ENCODE assay signal across 16 mouse cellular contexts in the genomic region with DNA sequence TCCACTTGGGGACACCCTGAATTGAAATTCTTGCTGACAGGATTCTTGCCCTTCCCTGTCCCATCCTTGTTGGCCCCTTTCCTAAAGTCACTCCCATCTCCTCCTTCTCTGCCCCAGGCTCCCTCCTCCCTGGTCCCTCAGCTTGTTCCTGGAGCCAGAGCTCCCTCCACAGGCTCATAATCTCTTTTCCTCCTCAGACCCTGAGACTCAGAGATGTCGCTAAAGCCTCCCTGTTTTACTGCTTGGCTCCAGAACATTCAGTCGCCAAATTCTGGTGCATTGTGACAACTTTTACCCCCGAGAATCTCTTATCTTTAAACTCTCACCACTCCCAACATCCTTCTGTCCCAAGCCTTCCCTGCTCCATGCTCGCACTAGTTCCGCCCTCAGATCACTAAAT. TPM values are rescaled to one million over a fixed set of nuclear protein-coding genes. Genes with fewer than 3 reads are reported as not detected.
"Had no signal": no experiment of that assay in that cellular context is flagged by ENCODE, and none has a peak within 500 bp of the region (broad histone marks: within the 10 kb centered on the region; RNA-seq: fewer than 3 reads in every experiment).

No protein-coding gene starts in this region.

- H3K27me3 ChIP-seq: kidney, embryonic 15.5 days; limb, embryonic 15.5 days; midbrain, embryonic 12.5 days; neural tube, embryonic 13.5 days had no signal

- ATAC-seq: liver, embryonic 12.5 days; midbrain, embryonic 16.5 days had no signal

- H3K27ac ChIP-seq: kidney, embryonic 15.5 days; limb, embryonic 15.5 days; liver, embryonic 12.5 days; midbrain, embryonic 12.5 days; neural tube, embryonic 13.5 days had no signal

- H3K4me1 ChIP-seq: kidney, embryonic 15.5 days; limb, embryonic 15.5 days; liver, embryonic 12.5 days; midbrain, embryonic 12.5 days; neural tube, embryonic 13.5 days had no signal

- H3K4me2 ChIP-seq: kidney, embryonic 15.5 days; limb, embryonic 15.5 days; liver, embryonic 12.5 days; lung, embryonic 14.5 days; midbrain, embryonic 12.5 days; neural tube, embryonic 13.5 days had no signal

- H3K9ac ChIP-seq: kidney, embryonic 15.5 days; limb, embryonic 15.5 days; liver, embryonic 12.5 days; lung, embryonic 14.5 days; midbrain, embryonic 12.5 days; neural tube, embryonic 13.5 days had no signal

- H3K36me3 ChIP-seq: kidney, embryonic 15.5 days; limb, embryonic 15.5 days; liver, embryonic 12.5 days; midbrain, embryonic 12.5 days; neural tube, embryonic 13.5 days had no signal

- H3K4me3 ChIP-seq: kidney, embryonic 15.5 days; limb, embryonic 15.5 days; liver, embryonic 12.5 days; midbrain, embryonic 12.5 days; neural tube, embryonic 13.5 days had no signal

- H3K9me3 ChIP-seq: kidney, embryonic 15.5 days; limb, embryonic 15.5 days; midbrain, embryonic 12.5 days; neural tube, embryonic 13.5 days had no signal

- DNase-seq: kidney, postnatal 25 days; lung, embryonic 14.5 days; retina, postnatal 1 day; right cerebral cortex, postnatal 4 days; spleen, adult 18-20 months; thymus, postnatal 36 days had no signal

RNA-seq across cellular contexts. Expression of a gene that starts 59.5 kb away (rescaled TPM):
- polyA plus RNA-seq: kidney, embryonic 15.5 days; limb, embryonic 11.5 days; limb, embryonic 15.5 days; liver, embryonic 16.5 days; midbrain, embryonic 12.5 days; midbrain, embryonic 16.5 days; testis, adult 2 months; thymus, postnatal 0 days had no signal
